Mouse (Mus musculus) retina, adult 2 months (tissue): Measurements from ENCODE around the gene Plxnc1.

Experiments used
- DNase-seq: peaks from one replicate; pipeline ENCODE4 v3.0.0-alpha.2; 2012; ENCODE audit warnings: low read depth, low spot score

Gene Plxnc1

DNA sequence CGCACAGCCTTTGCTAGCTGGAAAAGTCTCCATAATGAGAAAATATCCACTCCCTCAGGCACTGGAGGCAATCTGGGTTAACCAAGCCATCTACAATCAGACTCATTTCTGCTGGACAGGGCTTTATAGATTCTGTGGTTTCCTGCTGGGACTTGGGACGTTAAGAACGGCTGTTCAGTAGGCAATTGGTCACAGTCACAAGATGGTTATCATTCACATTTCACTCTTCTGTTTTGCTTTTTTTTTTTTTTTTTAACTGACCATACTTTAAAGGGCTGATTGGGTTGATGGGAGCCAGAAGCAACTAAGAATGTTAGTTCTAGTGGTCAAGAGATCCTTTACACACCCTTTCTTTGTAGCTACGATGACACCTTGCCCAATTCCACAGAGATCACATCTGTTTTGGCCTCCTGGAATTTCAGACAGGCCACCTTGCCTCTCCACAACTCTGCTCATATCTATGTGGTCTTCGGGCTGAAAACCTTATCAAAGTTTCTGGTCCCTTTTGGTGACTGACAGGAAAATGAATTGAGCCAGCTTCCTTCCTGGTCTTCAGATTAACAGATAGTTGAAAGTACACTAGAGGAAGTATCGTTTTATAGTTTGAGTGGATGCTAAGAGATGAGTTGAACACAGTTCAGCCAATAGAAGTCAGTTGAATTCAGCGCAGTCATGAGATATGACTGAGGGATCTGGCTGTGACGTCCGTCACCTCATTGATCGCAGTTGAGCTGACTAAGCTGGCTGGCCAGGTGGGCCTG is 3.5 kb upstream of the Plxnc1 start:
- no peak for DNase-seq

DNA sequence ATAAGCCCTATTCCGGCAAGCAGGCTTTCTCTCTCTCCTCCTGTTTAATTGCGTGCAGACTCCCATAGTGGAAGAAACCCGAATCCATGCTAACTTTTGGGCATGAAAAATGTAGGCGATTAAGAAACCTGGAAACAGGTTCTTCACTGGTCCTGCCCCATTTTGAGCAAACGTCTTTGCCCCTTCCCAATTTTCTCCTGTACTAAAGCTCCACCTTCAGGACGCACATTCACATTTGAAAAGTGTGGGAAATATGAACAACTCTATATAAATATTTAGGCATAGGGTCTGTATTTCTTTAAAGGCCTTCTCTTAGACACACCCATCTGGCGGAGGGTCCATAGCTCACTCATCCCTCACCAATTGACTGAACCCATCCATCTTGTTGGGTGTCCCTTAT is 2.8 kb upstream of the Plxnc1 start:
- no peak for DNase-seq

DNA sequence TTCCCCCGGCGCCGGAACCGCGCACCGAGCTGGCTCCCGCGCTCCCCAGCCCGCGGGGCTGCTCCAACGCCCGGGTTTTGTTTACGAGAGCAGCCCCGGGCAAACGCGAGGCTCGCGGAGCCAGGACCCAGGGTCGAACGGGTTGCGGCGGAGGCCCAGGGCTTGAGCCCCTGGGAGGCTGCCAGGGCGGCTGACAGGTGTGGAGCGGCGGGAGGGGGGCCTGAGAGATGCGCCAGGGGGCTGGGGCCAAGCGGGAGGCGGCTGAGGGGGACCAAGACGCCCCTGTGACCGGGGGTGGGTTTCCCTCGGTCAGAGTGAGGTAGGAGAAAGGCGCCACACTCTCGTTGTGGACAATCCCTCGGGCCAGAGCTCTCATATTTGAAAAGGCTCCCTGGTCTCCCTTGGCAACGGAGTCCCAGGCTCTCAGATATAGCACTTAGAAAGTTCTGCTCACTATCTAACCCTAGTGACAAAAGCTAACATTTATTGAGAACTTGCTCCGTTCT is 624 bp upstream of the Plxnc1 start:
- DNase-seq = no peak

DNA sequence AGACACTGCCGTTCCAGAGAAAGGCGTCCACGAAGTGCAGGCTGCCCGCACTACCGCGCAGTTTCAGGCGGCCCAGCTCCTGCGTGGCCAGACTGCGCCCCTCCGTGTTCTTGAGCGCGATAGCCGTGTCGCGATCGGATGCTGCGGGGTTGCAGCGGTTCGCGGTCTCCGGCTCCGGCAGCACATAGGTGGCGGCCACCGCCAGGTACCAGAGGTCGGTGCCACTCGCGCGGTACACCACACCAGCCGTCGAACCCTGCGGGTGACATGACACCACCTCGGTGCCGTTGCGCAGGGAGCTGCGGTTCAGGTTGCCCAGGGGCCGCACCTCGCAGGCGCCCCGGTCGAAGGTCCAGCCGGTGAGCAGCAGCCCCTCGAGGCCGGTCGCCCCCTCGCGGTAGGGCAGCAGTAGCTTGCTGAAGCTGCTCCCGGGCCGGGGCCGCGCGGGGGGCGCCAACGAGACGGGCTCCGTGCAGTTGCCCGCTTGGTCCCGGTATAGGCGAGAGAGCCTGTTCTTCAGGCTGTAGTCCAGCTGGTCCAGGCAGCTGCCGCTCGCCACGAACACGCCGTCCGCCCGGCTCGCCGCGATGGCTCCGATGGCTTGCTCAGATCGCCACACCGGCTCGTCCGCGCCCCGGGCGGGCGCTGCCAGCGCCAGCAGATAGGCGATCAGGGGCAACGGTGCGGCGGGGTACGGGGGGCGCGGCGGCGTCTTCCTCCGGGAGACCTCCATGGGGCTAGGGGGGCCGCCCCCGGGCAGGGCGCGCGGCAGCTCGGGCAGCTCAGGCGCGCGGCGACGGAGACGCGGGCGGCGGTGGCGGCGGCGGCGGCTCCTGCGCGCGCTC is 567 bp downstream of the Plxnc1 start:
- no peak for DNase-seq

DNA sequence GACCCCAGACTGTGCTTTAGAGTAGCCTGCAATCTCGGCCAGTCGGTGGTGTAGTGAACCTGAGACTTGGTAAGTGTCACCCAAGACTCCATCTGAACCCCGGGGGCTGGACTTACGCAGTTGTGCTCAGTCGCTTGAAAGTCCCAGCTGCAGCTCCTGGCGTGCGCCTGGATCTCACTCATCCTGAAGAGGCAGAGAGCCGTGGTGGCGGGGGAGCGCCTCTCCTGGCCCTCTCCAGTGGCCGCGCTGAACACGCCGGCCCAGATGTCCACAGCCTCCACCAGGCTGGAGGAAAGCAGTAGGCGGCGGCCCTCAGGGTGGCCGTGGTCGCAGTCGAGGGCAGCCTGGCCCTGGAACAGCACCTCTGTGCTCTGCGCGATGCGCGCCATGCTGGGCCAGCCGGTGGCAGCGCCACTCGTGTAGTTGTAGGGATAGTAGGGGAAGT is 1.2 kb downstream of the Plxnc1 start:
- no peak for DNase-seq

DNA sequence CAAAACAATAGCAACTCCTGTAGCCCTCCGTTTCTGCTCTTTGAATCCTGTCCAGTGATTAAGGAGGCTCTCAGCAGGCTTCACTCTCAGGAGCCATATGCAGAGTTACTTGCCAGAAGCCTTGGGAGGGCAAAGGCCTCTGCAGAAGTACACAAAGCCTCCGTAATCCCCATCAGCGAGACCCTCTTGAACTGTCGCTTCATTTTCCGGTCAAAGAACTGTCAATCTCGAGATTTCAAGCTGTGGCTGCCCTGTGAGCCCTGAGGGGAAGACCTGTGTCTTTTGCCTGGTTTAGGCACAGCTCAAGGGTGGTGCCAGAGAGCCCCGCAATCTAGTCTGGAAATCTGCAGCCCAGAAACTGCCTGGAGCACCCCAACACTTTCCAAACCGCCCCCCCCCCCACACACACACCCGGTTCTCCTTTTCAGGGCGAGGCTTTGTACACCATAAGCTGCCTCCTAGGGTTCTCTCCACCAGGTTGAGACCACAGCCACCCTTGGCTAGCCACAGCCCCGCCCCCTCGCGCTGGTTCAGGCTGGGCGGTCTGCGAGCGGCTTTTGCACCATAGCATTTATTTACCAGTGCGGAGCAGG is 2.1 kb downstream of the Plxnc1 start:
- no peak for DNase-seq

DNA sequence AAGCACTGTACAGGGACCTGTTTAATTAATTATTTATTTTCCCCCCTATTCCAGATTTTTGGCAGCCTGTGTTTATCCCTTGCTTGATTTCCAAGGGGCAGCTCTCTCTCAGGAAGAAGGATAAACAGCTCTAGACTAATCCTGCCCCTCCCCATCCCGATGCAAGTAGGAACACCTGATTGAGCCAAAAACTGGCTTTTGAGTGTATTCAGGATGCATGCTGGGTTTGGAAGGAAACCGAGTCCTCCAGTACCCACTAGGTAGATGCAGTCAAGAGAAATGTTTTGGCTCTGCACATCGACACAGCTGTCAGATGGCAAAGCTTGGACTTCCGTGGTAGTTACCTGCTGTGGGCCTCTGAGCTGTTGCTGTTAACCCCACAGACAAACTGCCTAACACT is 3.1 kb downstream of the Plxnc1 start:
- no peak for DNase-seq

DNA sequence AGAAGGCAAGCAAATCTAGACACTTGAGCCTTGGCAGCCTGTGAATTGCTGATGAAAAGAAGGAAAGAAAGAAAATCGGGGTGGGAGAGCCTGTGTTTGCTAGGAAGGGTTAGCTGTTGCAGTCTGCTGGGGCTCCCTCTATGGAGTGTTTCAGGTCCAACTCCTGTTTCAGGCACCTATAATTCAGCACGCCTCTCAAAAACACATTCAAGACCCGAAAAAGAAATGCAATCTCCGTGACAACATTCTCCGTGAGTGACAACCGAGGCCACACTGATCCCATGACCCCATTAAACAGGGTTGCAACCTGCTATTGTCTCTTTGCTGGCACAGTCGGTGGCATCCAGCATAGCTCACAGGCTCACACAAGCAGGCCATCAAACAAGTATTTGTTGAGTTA is 3.8 kb downstream of the Plxnc1 start:
- DNase-seq = no peak

DNA sequence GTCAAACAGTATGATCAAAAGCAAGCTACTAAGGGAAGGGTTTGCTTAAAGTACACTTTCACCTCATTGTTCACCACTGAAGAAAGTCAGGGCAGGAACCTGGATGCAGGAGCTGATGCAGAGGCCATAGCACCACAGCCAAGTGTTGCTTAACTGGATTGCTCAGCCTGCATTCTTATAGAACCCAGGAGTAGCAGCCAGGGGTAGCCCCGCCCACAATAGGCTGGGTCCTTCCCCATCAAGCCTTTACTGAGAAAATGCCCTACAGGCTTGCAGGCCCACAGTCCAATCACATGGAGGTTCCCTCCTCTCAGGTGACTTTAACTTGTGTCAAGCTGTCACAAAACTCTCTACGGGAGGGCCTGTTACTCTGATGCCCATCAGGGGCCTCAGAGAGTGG is 4.6 kb downstream of the Plxnc1 start:
- no peak for DNase-seq

DNA sequence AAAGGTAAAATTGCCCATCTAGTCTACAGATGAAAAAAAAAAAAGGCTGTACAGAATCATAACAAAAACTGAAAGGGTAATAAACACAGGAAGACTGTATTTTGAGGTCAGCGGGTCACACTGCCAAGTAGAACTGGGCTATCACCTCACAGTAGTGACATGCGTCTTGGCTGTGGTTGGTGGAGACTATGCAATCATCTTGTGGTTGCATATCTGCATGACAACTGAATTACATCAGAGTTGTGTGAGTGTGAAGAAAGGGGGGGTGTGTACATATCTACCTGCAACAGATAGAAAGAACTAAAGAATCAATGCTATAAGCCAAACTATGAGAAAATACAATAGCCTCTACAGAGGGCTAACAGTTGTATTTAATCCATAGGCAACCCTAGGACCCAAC is 5.7 kb downstream of the Plxnc1 start:
- DNase-seq = no peak

DNA sequence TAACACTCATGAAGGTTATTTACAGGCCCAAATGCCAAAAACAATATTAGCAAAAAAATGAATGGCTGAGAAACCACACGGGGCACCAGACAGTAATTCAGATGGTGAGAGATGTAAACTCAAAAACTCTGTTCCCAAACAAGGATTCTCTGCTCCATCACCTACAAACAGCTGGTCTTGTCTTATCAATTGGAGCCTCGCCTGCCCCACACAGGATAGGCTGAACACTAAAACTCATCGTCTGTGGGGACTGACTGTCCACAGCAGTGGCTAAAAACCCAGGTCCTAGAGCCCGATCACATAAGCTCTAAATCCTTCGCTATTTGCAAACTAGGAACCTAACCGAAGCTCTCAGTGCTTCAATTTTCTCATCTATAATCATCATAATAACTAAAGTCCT is 6.3 kb downstream of the Plxnc1 start:
- no peak for DNase-seq

DNA sequence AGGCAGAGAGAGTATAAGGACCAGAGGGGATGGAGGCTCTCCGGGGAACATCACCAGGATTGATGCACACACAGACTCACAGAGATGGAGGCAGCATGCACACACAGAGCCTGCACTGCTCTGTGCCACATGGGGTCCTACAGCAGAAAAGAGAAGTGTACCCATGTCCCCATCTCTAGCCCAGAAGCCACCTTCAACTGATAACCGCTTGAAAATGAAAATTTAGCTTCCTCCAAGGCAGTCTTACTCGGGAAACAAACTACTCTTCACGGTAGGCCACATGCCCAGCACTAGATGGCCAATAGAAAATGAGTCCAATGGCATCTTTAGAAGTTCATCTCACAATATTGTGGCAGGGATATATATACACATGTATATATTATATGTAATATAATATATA is 9.4 kb downstream of the Plxnc1 start:
- no peak for DNase-seq

DNA sequence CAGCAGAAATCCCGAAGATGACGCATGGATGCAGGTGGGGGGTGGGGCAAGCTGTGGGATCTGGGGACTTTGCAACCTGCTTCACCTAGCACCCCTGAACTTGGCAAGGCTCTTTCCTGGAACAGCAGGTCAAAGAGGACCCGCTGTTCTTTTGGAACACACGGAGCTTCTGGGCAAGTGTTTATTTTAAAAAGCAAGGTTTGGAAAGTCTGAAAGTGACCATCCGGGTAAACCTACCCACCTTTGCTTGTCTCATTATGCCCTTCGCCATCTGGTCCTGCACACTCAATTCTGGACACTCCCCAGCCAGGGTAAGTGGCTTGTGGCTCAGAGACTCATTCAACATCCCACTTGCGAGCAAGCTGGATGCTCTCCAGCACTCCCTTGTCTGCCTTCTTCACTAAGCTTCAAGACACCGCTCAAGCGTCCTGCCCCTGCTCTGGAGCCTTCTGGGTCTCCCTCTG is 10.5 kb downstream of the Plxnc1 start:
- DNase-seq = no peak

DNA sequence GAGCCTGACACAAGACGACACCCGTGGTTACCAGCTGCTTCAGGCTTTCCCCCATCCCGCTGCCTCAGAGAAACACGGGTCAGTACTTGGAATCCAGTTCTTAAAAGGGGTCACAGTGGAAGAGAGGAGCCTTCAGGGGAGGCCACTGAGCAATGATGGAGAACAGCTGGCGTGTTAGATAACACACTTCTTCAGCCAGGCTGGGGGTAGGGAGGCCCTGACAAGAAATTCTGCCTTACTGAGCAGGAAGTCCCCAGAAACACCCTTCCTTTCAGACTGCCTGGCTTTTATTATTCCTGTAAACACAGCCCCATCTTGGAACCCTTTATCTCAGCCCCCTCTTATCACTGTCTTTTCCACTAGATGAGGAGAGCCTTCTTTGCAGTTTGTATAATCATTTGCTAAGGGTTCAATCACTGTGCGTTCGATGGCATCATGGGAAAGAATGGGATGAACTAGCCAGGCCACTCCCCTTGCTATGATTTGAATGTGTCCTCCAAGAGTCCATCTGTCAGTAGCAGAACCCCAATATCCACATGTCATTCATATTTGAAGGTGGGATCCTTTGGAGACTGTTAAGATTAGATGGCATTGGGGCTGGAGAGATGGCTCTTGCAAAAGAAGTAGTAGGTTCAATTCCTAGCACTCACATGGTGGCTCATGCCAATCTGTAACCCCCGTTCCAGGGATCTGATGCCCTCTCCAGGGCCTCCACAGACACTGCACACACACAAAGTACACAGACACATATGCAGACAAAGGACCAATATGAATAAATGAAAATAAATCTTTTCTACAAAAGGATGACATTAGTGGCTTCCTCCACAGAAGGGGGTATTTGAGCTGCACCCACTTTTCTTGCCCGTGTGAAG is 12.4 kb downstream of the Plxnc1 start:
- DNase-seq = no peak

DNA sequence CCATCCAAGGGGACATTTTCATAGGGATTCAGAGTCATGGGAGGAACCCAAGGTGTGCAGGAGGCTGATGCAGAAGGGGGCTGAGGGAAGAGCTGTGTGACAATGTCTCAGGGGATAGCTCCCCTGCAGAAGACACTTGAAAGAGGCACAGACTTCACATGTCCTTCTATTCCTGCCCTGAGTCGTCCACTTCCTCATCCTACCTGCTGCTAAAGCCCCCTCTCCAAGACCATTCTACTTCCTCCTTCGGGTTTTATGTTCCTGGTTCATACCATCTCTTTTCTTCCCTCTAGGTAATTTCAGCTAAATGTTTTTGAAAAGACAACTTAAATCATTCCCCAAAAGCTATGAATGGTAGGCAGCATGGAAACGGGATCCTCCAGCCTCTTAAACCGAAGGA is 16.5 kb downstream of the Plxnc1 start:
- no peak for DNase-seq

DNA sequence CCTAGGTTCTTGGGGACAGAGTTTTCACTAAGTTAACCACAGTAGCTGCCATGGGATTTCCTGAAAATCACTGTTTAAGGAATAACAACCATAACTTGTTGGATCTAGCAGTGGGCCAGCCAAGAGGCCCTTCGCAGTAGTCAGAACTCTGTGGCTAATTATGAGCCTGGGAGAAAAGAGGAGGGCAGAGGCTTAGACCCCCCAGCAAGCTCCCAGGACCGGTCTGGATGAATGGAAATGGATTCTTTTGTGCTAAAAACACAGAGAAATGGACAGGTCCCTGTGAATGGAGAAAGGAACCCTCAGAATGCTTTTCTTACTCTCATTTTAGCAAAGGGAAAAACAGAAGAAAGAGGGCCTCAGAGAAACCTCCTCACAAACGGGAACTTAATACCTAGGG is 18.3 kb downstream of the Plxnc1 start:
- DNase-seq = no peak

DNA sequence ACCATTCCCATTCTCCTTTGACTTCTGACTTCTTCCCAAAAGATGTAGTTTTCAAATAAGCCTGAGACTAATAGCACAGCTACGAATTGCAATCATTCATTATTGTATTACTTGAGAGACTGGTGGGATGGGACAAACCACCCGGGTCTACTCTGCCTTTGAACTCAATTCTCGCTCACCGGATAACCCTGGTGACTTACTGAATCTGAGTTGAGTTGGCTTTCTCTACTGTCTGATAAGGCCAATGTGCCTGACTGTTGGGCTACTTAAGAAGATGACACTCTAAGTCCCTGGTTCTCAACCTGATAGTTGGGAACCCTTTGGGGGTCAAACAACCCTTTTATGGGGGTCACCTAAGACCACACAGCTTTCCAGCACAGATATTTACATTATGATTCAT is 19.8 kb downstream of the Plxnc1 start:
- no peak for DNase-seq

DNA sequence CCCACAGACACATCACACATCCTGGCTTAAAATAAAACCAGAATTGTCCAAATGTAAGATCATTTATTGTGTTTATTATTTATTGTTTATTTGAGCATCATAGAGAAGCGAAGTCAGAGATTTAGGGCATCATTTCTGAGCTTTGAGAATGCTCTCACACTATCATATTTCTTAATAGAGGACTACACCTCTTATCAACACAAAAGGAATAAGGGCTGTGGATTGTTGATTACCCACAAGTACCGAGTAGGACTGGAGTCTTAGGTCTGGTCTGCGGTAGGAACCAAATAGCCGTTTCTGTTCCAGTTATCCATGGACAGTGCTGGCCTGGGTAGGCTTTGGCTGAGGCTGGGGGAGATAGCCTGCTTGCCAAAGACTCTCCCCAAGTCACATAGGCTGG is 20.2 kb downstream of the Plxnc1 start:
- no peak for DNase-seq

DNA sequence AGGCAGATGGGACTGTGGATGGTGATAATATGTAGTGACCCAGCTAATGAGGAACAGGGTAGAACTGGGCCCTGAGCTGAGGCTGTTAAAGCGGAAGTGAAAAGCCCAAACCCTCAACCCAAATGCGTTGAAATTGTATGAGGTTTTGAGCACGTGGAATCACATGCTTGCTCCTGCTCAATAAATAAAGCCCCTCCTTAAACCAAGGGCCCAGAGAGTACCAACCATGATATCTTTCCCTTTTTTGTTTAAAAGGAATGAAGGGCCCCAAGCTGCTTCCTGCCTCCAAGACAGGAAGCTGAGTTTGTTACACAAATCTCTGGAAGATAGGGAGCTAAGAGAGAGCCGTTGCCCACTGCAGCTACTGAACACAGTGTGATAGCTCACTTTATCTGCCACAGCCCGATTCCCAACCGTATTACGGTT is 21.3 kb downstream of the Plxnc1 start:
- DNase-seq = no peak

DNA sequence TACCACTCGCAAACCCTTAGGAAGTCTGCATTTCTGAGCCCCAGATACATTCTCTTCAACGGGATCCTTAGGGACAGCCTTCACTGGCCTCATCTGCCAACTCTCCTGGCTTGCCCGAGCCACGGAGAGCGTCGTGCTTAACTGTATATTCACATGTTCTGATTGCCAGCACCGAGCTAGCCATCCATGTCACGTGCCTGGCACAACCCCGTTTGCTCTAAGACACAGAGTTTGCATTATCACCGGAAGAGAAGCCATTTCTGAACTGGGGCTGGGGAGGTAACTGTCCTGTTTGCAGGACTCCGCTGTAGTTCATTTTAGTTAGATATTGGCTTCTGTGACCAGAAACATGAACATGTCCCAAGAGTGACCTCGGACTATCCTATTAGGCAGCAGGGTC is 21.8 kb downstream of the Plxnc1 start:
- no peak for DNase-seq

DNA sequence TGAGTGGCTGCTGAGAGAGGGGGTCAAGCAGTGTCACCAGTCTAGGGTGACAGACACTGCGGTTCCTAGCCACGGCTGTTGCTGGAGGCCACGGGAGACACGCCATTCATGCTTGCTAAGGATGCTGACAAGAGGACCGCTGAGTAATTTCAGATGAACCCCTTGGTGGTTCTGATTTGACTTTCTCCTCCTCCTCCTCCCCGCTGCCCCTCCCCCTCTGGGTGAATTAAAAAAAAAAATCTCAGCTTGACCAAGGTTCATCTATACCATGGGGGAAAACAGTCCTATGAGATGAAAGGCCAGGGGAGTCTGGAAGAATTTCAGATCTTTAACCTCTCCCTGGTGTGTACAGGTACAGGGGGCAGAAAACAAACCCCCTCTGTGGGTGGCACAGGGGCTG is 22.9 kb downstream of the Plxnc1 start:
- no peak for DNase-seq
